ENCODE assay signal across 1 mouse cellular context in the genomic region with DNA sequence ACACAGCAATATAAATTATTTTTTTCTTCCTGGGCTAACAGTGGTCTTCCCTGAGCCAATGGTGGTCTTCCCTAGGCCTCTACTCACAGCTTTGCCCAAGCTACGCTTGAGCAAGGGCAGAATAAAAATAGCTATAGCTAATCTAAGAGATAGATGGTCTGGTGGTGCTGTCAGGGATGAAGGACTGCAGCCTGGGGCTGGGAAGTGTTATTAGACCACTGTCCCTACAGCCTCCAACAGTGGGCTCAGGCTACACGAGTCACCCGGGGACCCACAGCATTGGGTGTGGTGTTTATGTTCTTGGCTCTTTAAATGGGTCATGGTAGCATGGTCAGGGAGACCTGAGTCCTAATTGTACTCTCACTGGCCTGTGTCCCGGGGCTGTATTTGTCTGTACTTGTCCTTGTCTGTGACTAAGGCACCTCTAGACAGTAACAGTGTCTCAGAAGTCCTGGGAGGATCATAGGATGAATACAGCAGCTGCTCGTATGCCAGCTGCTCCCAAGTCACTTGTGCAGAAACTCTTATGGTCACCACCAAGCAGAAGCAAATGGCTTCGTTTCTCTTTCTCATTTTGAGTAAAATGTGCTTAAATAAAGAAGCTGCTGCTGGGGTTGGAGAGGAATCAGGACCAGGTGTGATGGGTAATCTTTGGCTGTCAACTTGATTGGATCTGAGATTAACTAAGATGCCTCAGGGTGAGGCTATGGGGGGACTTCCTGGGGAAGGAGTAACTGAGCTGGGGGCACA.
TF ChIP-seq lines count a peak whose summit lies in the region.

No protein-coding gene starts in this region.

TF ChIP-seq in CH12.LX, 34 proteins besides CTCF, POLR2A, EP300 and RAD21 (continued from another document):
- no peak; the same call in 1 of the 2 replicates for TF ChIP-seq JUN (IDR thresholded peaks at IDR 0.05; ENCODE audit: insufficient read depth, low read depth, low read length)
- 0 out of 2 replicates have a peak, but pooled peaks have one; percentile 24 for TF ChIP-seq ETS1 (conservative IDR thresholded peaks at IDR 0.05; ENCODE audit: low read depth, low read length)
- no peak for TF ChIP-seq PAX5 (IDR thresholded peaks at IDR 0.05; ENCODE audit: low read length)
- TF ChIP-seq JUND (conservative IDR thresholded peaks at IDR 0.05; ENCODE audit: low read depth, low read length), result 0 out of 2 replicates have a peak, but pooled peaks have one; percentile 57
- peak; percentile 62; the same call in 1 of the 2 replicates for TF ChIP-seq TCF12 (IDR thresholded peaks at IDR 0.05; ENCODE audit: low read depth, low read length)
- peak; percentile 50 for TF ChIP-seq BHLHE40 (IDR thresholded peaks at IDR 0.05; ENCODE audit: low read depth, low read length)
- TF ChIP-seq MEF2A (IDR thresholded peaks at IDR 0.05; ENCODE audit: borderline replicate concordance, low read depth, low read length), result peak; percentile 54; the same call in 1 of the 2 replicates
- TF ChIP-seq TBP (conservative IDR thresholded peaks at IDR 0.05; ENCODE audit: low read depth, low read length), result no peak
- no peak for TF ChIP-seq UBTF (IDR thresholded peaks at IDR 0.05; ENCODE audit: low read depth, low read length)
- no peak for TF ChIP-seq MAX (IDR thresholded peaks at IDR 0.05; ENCODE audit: low read length)
